Mouse (Mus musculus) hindbrain, embryonic 15.5 days (tissue): ENCODE measurements around the gene Tbc1d22a. TPM values are rescaled to one million over a fixed set of nuclear protein-coding genes. Genes with fewer than 3 reads are reported as not detected.
A peak's percentile ranks its signal among the peaks of the same experiment; 100 is the strongest.

ENCODE experiments used
- ATAC-seq: fragments of 200-750 bp; cut with Nextera tagmentation; 2 replicates; pipeline ENCODE4 v1.8.0; 2017; ENCODE audit warnings: low read depth, moderate number of reproducible peaks, moderate TSS enrichment; ENCODE audit not compliant: low FRiP score
- H3K27ac ChIP-seq: fragments of 300-500 bp; sonication (generic); replicated peaks from 2 replicates; pipeline ENCODE4 v1.5.1; 2015; ENCODE audit warnings: mild to moderate bottlenecking, inconsistent platforms
- H3K27me3 ChIP-seq: fragments of 300-500 bp; sonication (generic); 2 replicates; pipeline ENCODE4 v1.6.1; 2015; ENCODE audit warnings: control low read depth, inconsistent platforms
- H3K36me3 ChIP-seq: fragments of 300-500 bp; sonication (generic); 2 replicates; pipeline ENCODE4 v1.6.1; 2015; ENCODE audit warnings: control low read depth, inconsistent platforms
- H3K4me1 ChIP-seq: fragments of 300-500 bp; sonication (generic); replicated peaks from 2 replicates; pipeline ENCODE4 v1.6.1; 2015; ENCODE audit warnings: control low read depth, inconsistent platforms
- H3K4me2 ChIP-seq: fragments of 300-500 bp; sonication (generic); 2 replicates; pipeline ENCODE4 v1.6.1; 2015; ENCODE audit warnings: moderate library complexity, mild to moderate bottlenecking, inconsistent platforms
- H3K4me3 ChIP-seq: fragments of 300-500 bp; sonication (generic); 2 replicates; pipeline ENCODE4 v1.5.1; 2015; ENCODE audit warnings: mild to moderate bottlenecking, inconsistent platforms
- H3K9ac ChIP-seq: fragments of 300-500 bp; sonication (generic); 2 replicates; pipeline ENCODE4 v1.6.1; 2015; ENCODE audit warnings: inconsistent platforms
- H3K9me3 ChIP-seq: fragments of 300-500 bp; sonication (generic); 2 replicates; pipeline ENCODE4 v1.6.1; 2016; ENCODE audit warnings: control low read depth, inconsistent platforms
- WGBS: fragments of 180-500 bp; shearing (Covaris S2); methylation state at CpG from one replicate; pipeline ENCODE4 v1.1.7; 2015; 5-methylcytosine and 5-hydroxymethylcytosine counted together
- polyA plus RNA-seq: library from polyadenylated mRNA; unstranded; fragments of >200 nt; fragmentation: Nextera tagmentation; extraction: Ambion mirVana; gene quantifications from 2 replicates; pipeline ENCODE4 v1.2.1, GENCODE M21; 2015

The Tbc1d22a gene
- polyA plus RNA-seq, 1 experiment from 2014 or later: 13.2 TPM

DNA sequence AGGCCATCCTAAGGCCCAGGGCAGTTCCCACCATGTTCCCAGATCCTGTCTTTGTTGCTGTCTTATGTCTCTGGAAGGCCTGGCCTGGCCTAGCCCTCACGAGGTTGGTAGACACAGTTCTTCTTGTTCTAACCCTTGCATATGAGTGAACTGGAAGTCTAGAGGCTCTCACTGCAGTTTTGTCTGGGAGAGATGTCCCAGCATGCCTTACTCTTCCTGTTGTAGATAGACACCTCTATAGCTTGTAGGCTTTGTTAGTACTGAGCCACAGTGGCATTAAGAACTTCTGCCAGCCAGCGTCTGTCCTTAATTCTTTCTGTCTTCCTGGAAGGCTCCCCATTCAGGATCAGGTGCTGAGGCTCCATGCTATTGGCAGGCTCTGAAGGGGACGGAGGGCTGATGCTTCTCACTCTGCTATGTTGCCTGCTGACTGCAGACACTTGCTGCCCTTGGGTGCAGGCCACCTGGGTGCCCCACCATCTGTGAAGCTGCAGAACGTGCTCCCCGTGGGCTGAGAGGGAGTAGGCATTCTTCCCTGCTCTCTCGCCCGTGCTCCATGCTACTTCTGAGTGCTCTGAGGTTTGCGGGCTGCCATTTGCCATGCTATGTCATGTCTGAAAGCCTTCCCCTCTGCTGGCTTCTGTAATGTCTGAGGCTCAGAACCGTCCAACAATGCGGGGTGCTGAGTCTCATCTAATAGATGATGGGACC is 150.8 kb downstream of the Tbc1d22a start:
- H3K4me2 ChIP-seq: no peak overlapping the region
- H3K9ac ChIP-seq: no peak overlapping the region
- H3K36me3 ChIP-seq: no peaks in the 10 kb centered on the region
- WGBS: 68% methylated on average over 10 of the region's 10 CpGs
- H3K27me3 ChIP-seq: no peaks in the 10 kb centered on the region
- H3K9me3 ChIP-seq: no peaks in the 10 kb centered on the region
- 0 out of 2 replicates have a peak overlapping the region, but pooled peaks have one; percentile 27 for H3K27ac ChIP-seq
- H3K4me1 ChIP-seq: peaks cover 61% of the 10 kb centered on the region
- no peak for ATAC-seq
- H3K4me3 ChIP-seq: no peak overlapping the region

DNA sequence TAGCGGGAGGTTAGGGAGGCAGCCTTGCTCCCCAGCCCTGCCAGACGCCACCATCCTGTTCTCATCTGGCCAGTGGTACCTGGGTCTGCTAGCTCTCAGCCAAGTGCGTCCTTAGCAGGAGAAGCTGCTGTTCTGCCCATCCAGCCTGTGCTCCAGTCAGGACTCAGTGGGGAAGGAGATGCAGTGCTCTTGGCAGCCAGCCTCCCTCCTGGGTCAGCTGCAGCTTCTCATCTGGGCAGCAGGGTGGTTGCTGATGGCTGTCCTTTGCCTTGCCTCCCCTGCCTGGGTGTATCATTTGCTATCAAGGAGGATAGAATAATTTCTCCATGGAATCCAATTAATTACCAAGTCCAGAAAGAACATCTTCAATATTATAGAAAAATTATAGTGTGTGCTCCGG is 152.5 kb downstream of the Tbc1d22a start:
- H3K4me1 ChIP-seq: peaks cover 61% of the 10 kb centered on the region
- H3K4me3 ChIP-seq: no peak overlapping the region
- ATAC-seq: no peak
- H3K9me3 ChIP-seq: no peaks in the 10 kb centered on the region
- H3K27me3 ChIP-seq: no peaks in the 10 kb centered on the region
- H3K36me3 ChIP-seq: no peaks in the 10 kb centered on the region
- no peak overlapping the region for H3K9ac ChIP-seq
- peak overlapping the region; percentile 45 for H3K27ac ChIP-seq
- no peak overlapping the region for H3K4me2 ChIP-seq
- WGBS: 67% methylated on average over 4 of the region's 4 CpGs

DNA sequence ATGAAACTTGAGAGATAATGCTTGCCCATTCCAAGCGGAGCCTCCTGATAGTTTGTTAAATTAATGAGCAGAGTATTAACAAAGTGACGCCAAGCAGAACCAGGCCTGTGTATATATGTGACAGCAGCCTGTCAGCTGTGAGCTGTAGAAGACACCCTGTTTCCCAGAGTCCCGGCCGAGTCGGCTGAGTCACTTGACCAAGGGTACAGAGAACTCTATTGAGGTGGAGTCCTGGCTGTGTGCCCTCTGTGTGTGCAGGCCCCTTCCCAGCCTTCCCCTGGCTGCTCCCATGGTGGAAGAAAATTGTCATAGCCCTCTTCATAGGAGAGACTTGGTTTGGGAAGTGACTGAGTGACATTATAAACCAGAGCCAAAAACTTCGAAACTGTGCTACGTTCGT is 153.0 kb downstream of the Tbc1d22a start:
- no peak overlapping the region for H3K9ac ChIP-seq
- WGBS: 50% methylated on average over 8 of the region's 8 CpGs
- ATAC-seq: peak; percentile 25; the same call in 1 of the 2 replicates
- peak overlapping the region; percentile 55; the same call in 1 of the 2 replicates for H3K27ac ChIP-seq
- no peak overlapping the region for H3K4me2 ChIP-seq
- H3K36me3 ChIP-seq: no peaks in the 10 kb centered on the region
- H3K27me3 ChIP-seq: no peaks in the 10 kb centered on the region
- H3K4me1 ChIP-seq: peaks cover 60% of the 10 kb centered on the region
- no peak overlapping the region for H3K4me3 ChIP-seq
- H3K9me3 ChIP-seq: no peaks in the 10 kb centered on the region

DNA sequence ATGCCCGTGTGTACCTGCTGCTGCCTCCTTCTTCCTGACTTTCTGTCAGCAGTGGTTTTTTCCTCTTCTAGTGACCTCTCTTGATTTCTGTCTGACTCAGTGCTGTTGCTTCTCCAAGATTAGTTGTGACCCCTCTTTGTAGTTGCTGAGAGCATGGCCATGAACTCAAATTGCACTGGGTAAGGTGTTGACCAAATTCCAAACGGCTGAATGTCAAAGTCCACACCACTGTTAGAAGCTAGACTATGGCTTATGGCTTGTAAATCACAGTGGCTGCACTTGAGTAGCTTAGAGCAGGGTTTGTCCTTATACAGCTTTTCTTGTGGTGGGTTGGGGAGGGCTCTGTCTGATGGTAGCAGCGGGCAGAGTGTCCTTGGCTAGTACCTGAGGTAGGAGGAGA is 156.6 kb downstream of the Tbc1d22a start:
- Histone ChIP-seq H3K4me1 (peaks cover 26% of the 10 kb centered on the region), H3K36me3 (no peaks in the 10 kb centered on the region), H3K4me3 (no peak overlapping the region), H3K9ac (no peak overlapping the region), H3K27ac (no peak overlapping the region), H3K27me3 (no peaks in the 10 kb centered on the region), H3K4me2 (no peak overlapping the region), H3K9me3 (no peaks in the 10 kb centered on the region)
- 89% methylated on average over 3 of the region's 3 CpGs for WGBS
- ATAC-seq: no peak

GRCm38 (mm10) chr15:86375262-86375661 is 161.0 kb downstream of the Tbc1d22a start:
- H3K36me3 ChIP-seq: no peaks in the 10 kb centered on the region
- H3K4me3 ChIP-seq: no peak overlapping the region
- no peak overlapping the region for H3K9ac ChIP-seq
- no peak for ATAC-seq
- no peaks in the 10 kb centered on the region for H3K27me3 ChIP-seq
- H3K4me2 ChIP-seq: no peak overlapping the region
- no peak overlapping the region for H3K27ac ChIP-seq
- H3K4me1 ChIP-seq: no peaks in the 10 kb centered on the region
- WGBS: 83% methylated on average over 3 of the region's 3 CpGs
- no peaks in the 10 kb centered on the region for H3K9me3 ChIP-seq

DNA sequence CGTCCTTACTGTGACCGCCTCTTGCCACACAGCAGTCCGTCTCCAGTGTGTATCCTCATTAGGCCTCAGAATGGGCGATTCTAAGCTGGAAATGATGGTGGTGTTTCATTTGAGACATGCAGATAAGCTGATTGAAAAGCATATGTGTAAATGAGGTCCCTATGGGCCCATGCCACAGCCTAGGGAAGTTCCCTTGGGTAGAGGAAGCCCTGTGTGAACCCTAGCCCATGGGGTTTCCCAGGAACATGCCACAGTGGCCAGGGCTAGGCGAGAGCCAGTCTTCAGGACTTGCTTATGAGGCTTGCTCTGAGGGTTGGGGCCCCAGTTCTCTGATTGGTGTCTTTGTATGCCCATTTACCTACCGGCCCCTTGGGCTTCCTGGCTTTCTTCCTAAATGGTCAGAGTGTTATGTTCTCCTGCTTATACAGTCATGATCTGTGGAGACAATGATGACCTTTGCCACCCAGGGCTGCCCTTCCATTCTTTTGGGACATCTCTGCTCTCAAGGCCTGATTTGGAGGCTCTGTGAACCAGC is 161.7 kb downstream of the Tbc1d22a start:
- H3K9me3 ChIP-seq: no peaks in the 10 kb centered on the region
- H3K4me2 ChIP-seq: no peak overlapping the region
- H3K4me3 ChIP-seq: no peak overlapping the region
- H3K27me3 ChIP-seq: no peaks in the 10 kb centered on the region
- H3K27ac ChIP-seq: no peak overlapping the region
- no peak for ATAC-seq
- no peaks in the 10 kb centered on the region for H3K36me3 ChIP-seq
- no peak overlapping the region for H3K9ac ChIP-seq
- no peaks in the 10 kb centered on the region for H3K4me1 ChIP-seq
- 86% methylated on average over 6 of the region's 6 CpGs for WGBS

DNA sequence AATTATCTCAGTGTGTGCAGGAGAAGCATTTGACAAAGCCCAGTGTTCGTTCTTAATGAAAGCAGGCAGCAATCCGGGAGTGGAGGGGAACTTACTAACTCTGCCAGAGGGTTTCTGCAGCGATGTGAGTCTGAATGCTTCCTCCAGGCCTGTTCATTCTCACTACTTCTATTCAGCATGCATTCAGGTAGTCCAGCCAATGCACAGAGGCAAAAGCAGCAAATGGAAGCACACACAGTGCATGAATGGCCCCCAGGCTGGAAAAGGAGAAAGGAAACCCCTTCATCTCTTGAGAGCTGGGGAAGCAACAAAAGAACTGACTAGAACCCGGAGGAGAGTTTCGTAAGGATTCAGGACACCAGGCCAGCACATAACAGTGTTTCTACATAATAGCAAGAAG is 169.0 kb downstream of the Tbc1d22a start:
- H3K27ac ChIP-seq: no peak overlapping the region
- no peak overlapping the region for H3K9ac ChIP-seq
- WGBS: 40% methylated on average over 5 of the region's 5 CpGs
- no peak for ATAC-seq
- H3K4me2 ChIP-seq: no peak overlapping the region
- H3K36me3 ChIP-seq: no peaks in the 10 kb centered on the region
- H3K9me3 ChIP-seq: no peaks in the 10 kb centered on the region
- no peak overlapping the region for H3K4me3 ChIP-seq
- peaks cover 15% of the 10 kb centered on the region; the same call in 1 of the 2 replicates for H3K4me1 ChIP-seq
- no peaks in the 10 kb centered on the region for H3K27me3 ChIP-seq

DNA sequence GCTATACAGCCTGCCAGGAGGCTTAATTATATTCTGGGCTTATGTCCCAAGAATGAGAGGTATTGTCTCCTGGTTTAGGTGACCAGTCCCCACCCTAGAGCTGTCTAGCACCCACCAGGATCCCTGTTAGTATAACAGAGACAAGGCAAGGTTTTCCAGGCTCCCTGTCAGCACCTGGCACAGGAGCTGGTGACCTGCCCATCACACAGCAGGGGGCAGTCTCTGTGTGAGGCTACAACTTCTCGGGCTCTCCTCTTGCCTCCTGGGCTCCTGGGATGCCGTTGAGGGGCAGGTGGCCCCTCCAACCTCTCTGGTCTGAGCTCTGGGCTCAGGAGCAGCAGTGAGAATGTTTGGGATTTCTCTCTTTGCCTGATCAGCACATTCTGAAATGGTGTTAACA is 171.2 kb downstream of the Tbc1d22a start:
- Histone ChIP-seq H3K27ac (no peak overlapping the region), H3K27me3 (no peaks in the 10 kb centered on the region), H3K36me3 (no peaks in the 10 kb centered on the region), H3K9me3 (no peaks in the 10 kb centered on the region), H3K9ac (no peak overlapping the region), H3K4me1 (peaks cover 21% of the 10 kb centered on the region), H3K4me3 (no peak overlapping the region), H3K4me2 (no peak overlapping the region)
- WGBS: 47% methylated on average over 2 of the region's 2 CpGs
- ATAC-seq: no peak

DNA sequence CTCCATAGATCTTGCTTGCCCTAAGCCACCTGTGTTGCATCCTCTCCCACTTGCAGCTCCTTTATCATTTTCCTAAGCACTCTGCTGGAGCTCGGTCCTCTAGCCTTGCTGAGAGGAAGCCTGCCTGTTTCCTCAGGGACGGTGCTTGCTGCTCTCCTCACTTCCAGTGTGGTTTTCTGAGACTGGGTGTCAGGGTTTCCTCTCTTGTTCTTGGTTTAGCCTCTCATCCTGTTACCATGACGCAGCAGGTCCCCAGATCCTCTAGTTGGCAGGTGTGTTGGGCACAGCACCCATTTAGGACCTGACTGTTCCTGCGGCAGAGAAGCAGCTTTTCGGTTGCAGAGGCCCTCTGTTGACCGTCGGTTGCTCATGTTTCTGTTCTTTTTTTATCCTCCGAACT is 172.1 kb downstream of the Tbc1d22a start:
- 75% methylated on average over 8 of the region's 8 CpGs for WGBS
- ATAC-seq: no peak
- no peaks in the 10 kb centered on the region for H3K27me3 ChIP-seq
- peaks cover 21% of the 10 kb centered on the region for H3K4me1 ChIP-seq
- no peaks in the 10 kb centered on the region for H3K9me3 ChIP-seq
- H3K36me3 ChIP-seq: no peaks in the 10 kb centered on the region
- H3K4me3 ChIP-seq: no peak overlapping the region
- no peak overlapping the region for H3K4me2 ChIP-seq
- H3K9ac ChIP-seq: no peak overlapping the region
- H3K27ac ChIP-seq: no peak overlapping the region

GRCm38 (mm10) chr15:86388597-86388996 is 174.3 kb downstream of the Tbc1d22a start:
- peaks cover 21% of the 10 kb centered on the region for H3K4me1 ChIP-seq
- no peak overlapping the region for H3K4me3 ChIP-seq
- no peak for ATAC-seq
- no peak overlapping the region for H3K27ac ChIP-seq
- WGBS: 45% methylated on average over 3 of the region's 3 CpGs
- H3K9ac ChIP-seq: no peak overlapping the region
- no peak overlapping the region for H3K4me2 ChIP-seq
- H3K27me3 ChIP-seq: no peaks in the 10 kb centered on the region
- no peaks in the 10 kb centered on the region for H3K36me3 ChIP-seq
- H3K9me3 ChIP-seq: no peaks in the 10 kb centered on the region

DNA sequence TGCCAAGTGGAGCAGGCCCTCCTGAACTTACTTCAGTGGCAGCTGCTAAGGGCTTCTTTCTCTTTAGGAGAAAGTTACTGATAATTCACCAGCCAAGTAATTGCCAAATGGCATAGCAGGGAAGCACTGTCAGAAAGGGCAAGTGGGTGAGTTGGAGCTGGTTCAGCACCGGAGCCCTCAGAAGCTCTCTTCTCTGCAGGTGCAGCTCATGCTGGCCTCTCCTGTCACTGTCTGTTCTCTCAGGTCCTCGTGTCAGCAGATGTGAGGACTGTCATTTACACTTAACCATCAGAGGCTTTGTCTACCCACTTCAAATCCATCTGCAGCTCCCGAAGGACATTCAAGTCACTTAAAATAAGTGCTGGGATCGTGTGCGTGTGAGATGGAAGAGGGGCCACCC is 190.6 kb downstream of the Tbc1d22a start:
- no peak for ATAC-seq
- no peak overlapping the region for H3K4me3 ChIP-seq
- no peak overlapping the region for H3K9ac ChIP-seq
- H3K27me3 ChIP-seq: no peaks in the 10 kb centered on the region
- no peak overlapping the region for H3K27ac ChIP-seq
- H3K4me1 ChIP-seq: no peaks in the 10 kb centered on the region
- H3K9me3 ChIP-seq: no peaks in the 10 kb centered on the region
- H3K36me3 ChIP-seq: no peaks in the 10 kb centered on the region
- H3K4me2 ChIP-seq: no peak overlapping the region
- whole genome bisulfite sequencing: 77% methylated on average over 5 of the region's 5 CpGs

- no peak overlapping the region for H3K4me2 ChIP-seq
- 20% methylated on average over 4 of the region's 4 CpGs for WGBS
- no peaks in the 10 kb centered on the region for H3K36me3 ChIP-seq
- no peaks in the 10 kb centered on the region for H3K4me1 ChIP-seq
- no peak overlapping the region for H3K27ac ChIP-seq
- H3K9ac ChIP-seq: no peak overlapping the region
- no peak for ATAC-seq
- no peak overlapping the region for H3K4me3 ChIP-seq
- H3K27me3 ChIP-seq: no peaks in the 10 kb centered on the region
- H3K9me3 ChIP-seq: no peaks in the 10 kb centered on the region
These were observed 191.3 kb downstream of the Tbc1d22a start for GRCm38 (mm10) chr15:86405527-86405926.

GRCm38 (mm10) chr15:86409352-86409751 is 195.1 kb downstream of the Tbc1d22a start:
- Histone ChIP-seq H3K27me3 (no peaks in the 10 kb centered on the region), H3K36me3 (no peaks in the 10 kb centered on the region), H3K27ac (no peak overlapping the region), H3K4me2 (no peak overlapping the region), H3K4me3 (no peak overlapping the region), H3K9me3 (no peaks in the 10 kb centered on the region), H3K4me1 (peaks cover 10% of the 10 kb centered on the region), H3K9ac (no peak overlapping the region)
- no peak for ATAC-seq
- WGBS: 61% methylated on average over 5 of the region's 5 CpGs
